Mouse (Mus musculus) lung, postnatal 0 days (tissue): Measurements from ENCODE around the gene Bckdhb. TPM values are rescaled to one million over a fixed set of nuclear protein-coding genes. Genes with fewer than 3 reads are reported as not detected.
A peak's percentile ranks its signal among the peaks of the same experiment; 100 is the strongest.

Source experiments
- ATAC-seq: fragments of 200-750 bp; cut with Nextera tagmentation; 2 replicates; pipeline ENCODE4 v1.8.0; 2017; ENCODE audit warnings: moderate library complexity
- DNase-seq: peaks from one replicate; pipeline ENCODE4 v3.0.0-alpha.2; 2016; ENCODE audit warnings: low spot score
- H3K27ac ChIP-seq: fragments of 300-500 bp; sonication (generic); 2 replicates; pipeline ENCODE4 v1.5.1; 2014; ENCODE audit warnings: antibody characterized with exemption, mild to moderate bottlenecking, low read length, mixed read lengths
- H3K27me3 ChIP-seq: fragments of 300-500 bp; sonication (generic); replicated peaks from 2 replicates; pipeline ENCODE4 v1.6.1; 2014; ENCODE audit warnings: low read length, mixed read lengths; ENCODE audit not compliant: insufficient read depth
- H3K36me3 ChIP-seq: fragments of 300-500 bp; sonication (generic); 2 replicates; pipeline ENCODE4 v1.6.1; 2014; ENCODE audit warnings: low read length, mixed read lengths; ENCODE audit not compliant: insufficient read depth
- H3K4me1 ChIP-seq: fragments of 300-500 bp; sonication (generic); 2 replicates; pipeline ENCODE4 v1.6.1; 2014; ENCODE audit warnings: antibody characterized with exemption, low read depth, low read length, mixed read lengths; ENCODE audit not compliant: insufficient read depth
- H3K4me2 ChIP-seq: fragments of 300-500 bp; sonication (generic); replicated peaks from 2 replicates; pipeline ENCODE4 v1.6.1; 2014; ENCODE audit warnings: low read depth, mild to moderate bottlenecking, low read length, moderate library complexity, mixed read lengths
- H3K4me3 ChIP-seq: fragments of 300-500 bp; sonication (generic); 2 replicates; pipeline ENCODE4 v1.5.1; 2014; ENCODE audit warnings: low read depth, low read length
- H3K9ac ChIP-seq: fragments of 300-500 bp; sonication (generic); replicated peaks from 2 replicates; pipeline ENCODE4 v1.6.1; 2014; ENCODE audit warnings: low read depth, mild to moderate bottlenecking
- H3K9me3 ChIP-seq: fragments of 300-500 bp; sonication (generic); 2 replicates; pipeline ENCODE4 v1.6.1; 2016; ENCODE audit warnings: low read length, mixed read lengths
- CTCF ChIP-seq: IDR thresholded peaks from 2 replicates; pipeline ENCODE4 v1.5.1; 2016; ENCODE audit warnings: antibody characterized with exemption, mild to moderate bottlenecking
- EP300 ChIP-seq: IDR thresholded peaks from 2 replicates; pipeline ENCODE4 v1.6.1; 2016; ENCODE audit warnings: antibody characterized with exemption, mild to moderate bottlenecking, control low read depth
- WGBS: fragments of 180-500 bp; shearing (Covaris S2); extraction: QIAGEN DNeasy Blood & Tissue Kit; methylation state at CpG from one replicate; pipeline ENCODE4 v1.1.7; 2014; 5-methylcytosine and 5-hydroxymethylcytosine counted together
- polyA plus RNA-seq: library from polyadenylated mRNA; unstranded; fragments of >200 nt; fragmentation: Nextera tagmentation; extraction: Ambion mirVana; gene quantifications from 2 replicates; pipeline ENCODE4 v1.2.1, GENCODE M21; 2015

Bckdhb gene
- polyA plus RNA-seq, 1 experiment from 2014 or later: 11.8 TPM

DNA sequence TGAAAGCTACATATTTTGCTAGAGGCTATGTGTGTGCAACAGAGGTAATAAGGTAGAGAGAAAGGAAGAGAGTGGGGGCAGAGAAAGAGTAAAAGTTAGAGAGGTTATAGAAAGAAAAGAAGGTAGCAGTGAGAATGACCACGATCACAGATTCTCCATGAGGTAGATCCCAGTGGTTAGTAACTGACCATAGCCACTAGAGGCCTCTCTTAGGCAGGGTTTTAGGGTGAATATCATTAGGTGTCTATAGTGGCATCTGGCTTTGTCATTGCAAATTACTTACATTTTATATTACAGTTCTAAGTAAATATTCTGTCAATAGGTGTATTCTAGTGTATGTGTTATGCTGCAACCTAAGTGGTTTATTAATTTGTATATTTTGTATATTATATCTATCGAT is 94.7 kb downstream of the Bckdhb start:
- Histone ChIP-seq H3K27ac (no peak overlapping the region), H3K4me1 (no peaks in the 10 kb centered on the region), H3K36me3 (no peaks in the 10 kb centered on the region), H3K4me3 (no peak overlapping the region), H3K4me2 (no peak overlapping the region), H3K27me3 (no peaks in the 10 kb centered on the region), H3K9me3 (no peaks in the 10 kb centered on the region), H3K9ac (no peak overlapping the region)
- DNase-seq: peak; percentile 61
- TF ChIP-seq CTCF (peak; percentile 79), EP300 (no peak)
- ATAC-seq: peak; percentile 38; the same call in 1 of the 2 replicates
- 57% methylated on average over 2 of the region's 2 CpGs for WGBS

- H3K9me3 ChIP-seq: no peaks in the 10 kb centered on the region
- H3K4me1 ChIP-seq: no peaks in the 10 kb centered on the region
- no peak overlapping the region for H3K9ac ChIP-seq
- H3K27me3 ChIP-seq: no peaks in the 10 kb centered on the region
- H3K4me2 ChIP-seq: no peak overlapping the region
- DNase-seq (no peak), ATAC-seq (no peak)
- 74% methylated on average over 6 of the region's 6 CpGs for WGBS
- no peak for TF ChIP-seq CTCF
- no peak for TF ChIP-seq EP300
- no peaks in the 10 kb centered on the region for H3K36me3 ChIP-seq
- H3K4me3 ChIP-seq: no peak overlapping the region
- H3K27ac ChIP-seq: no peak overlapping the region
These were observed 96.2 kb downstream of the Bckdhb start for GRCm38 (mm10) chr9:84021189-84021588.

- TF ChIP-seq EP300 (no peak), CTCF (no peak)
- H3K36me3 ChIP-seq: no peaks in the 10 kb centered on the region
- no peaks in the 10 kb centered on the region for H3K27me3 ChIP-seq
- no peak overlapping the region for H3K27ac ChIP-seq
- no peak for DNase-seq
- H3K4me3 ChIP-seq: no peak overlapping the region
- 0 out of 2 replicates have a peak, but pooled peaks cover under 1% of the 10 kb centered on the region for H3K4me1 ChIP-seq
- no peak overlapping the region for H3K4me2 ChIP-seq
- WGBS: 47% methylated on average over 2 of the region's 2 CpGs
- ATAC-seq: no peak
- H3K9ac ChIP-seq: no peak overlapping the region
- H3K9me3 ChIP-seq: no peaks in the 10 kb centered on the region
These were observed 103.2 kb downstream of the Bckdhb start for GRCm38 (mm10) chr9:84028120-84028519.

DNA sequence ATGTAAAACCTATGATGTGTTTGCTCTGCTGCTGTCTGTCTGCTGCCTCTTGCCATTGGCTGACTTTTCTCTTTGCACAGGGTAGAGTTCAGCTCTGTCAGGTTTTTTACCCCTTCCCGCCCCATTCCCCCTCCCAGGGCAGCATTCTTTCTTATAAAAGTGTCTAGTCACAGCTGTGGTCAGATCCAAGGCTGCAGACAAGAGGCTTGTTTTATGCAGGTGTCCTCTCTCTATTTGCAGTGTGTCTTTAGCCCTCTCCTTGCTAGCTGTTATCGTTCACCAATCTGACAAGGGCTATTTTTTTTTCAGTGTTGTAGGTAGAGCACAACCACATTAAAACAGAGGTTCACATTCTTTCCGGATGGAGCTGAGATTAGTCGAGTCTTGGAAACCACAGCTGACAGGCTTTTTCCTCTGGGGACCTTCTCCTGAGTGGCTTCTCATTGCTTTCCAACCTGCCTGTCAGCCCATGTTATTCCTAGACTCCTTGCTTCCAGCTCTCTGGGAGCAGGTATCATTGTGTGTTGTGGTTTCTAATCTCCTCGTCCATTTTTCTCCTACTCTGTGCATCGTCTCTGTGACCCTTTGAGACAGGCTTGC is 105.8 kb downstream of the Bckdhb start:
- no peak for DNase-seq
- Histone ChIP-seq H3K36me3 (no peaks in the 10 kb centered on the region), H3K27me3 (no peaks in the 10 kb centered on the region), H3K4me3 (no peak overlapping the region), H3K4me2 (no peak overlapping the region), H3K27ac (no peak overlapping the region), H3K4me1 (0 out of 2 replicates have a peak, but pooled peaks cover 3% of the 10 kb centered on the region), H3K9me3 (no peaks in the 10 kb centered on the region), H3K9ac (no peak overlapping the region)
- no peak for ATAC-seq
- WGBS: 54% methylated on average over 6 of the region's 6 CpGs
- TF ChIP-seq CTCF (no peak), EP300 (no peak)

- 0 out of 2 replicates have a peak, but pooled peaks cover 3% of the 10 kb centered on the region for H3K4me1 ChIP-seq
- no peak overlapping the region for H3K4me2 ChIP-seq
- ATAC-seq: no peak
- H3K27ac ChIP-seq: no peak overlapping the region
- H3K36me3 ChIP-seq: no peaks in the 10 kb centered on the region
- H3K27me3 ChIP-seq: no peaks in the 10 kb centered on the region
- WGBS: 58% methylated on average over 6 of the region's 6 CpGs
- H3K9me3 ChIP-seq: no peaks in the 10 kb centered on the region
- TF ChIP-seq CTCF (no peak), EP300 (no peak)
- no peak overlapping the region for H3K4me3 ChIP-seq
- DNase-seq: no peak
- no peak overlapping the region for H3K9ac ChIP-seq
These were observed 106.5 kb downstream of the Bckdhb start for GRCm38 (mm10) chr9:84031406-84031805.

- DNase-seq (peak; percentile 55), ATAC-seq (peak; percentile 38; the same call in 1 of the 2 replicates)
- H3K27ac ChIP-seq: no peak overlapping the region
- no peak overlapping the region for H3K9ac ChIP-seq
- H3K4me2 ChIP-seq: 0 out of 2 replicates have a peak overlapping the region, but pooled peaks have one; percentile 11
- 0 out of 2 replicates have a peak, but pooled peaks cover 3% of the 10 kb centered on the region for H3K4me1 ChIP-seq
- no peak for TF ChIP-seq CTCF
- TF ChIP-seq EP300: no peak
- no peak overlapping the region for H3K4me3 ChIP-seq
- 41% methylated on average over 19 of the region's 19 CpGs for WGBS
- H3K27me3 ChIP-seq: no peaks in the 10 kb centered on the region
- H3K36me3 ChIP-seq: no peaks in the 10 kb centered on the region
- H3K9me3 ChIP-seq: no peaks in the 10 kb centered on the region
These were observed 107.9 kb downstream of the Bckdhb start for GRCm38 (mm10) chr9:84032669-84033341.
